Mouse (Mus musculus) heart, postnatal 14 days (tissue): Measurements from ENCODE around the gene Krtap10-10. TPM values are rescaled to one million over a fixed set of nuclear protein-coding genes. Genes with fewer than 3 reads are reported as not detected.
A peak's percentile ranks its signal among the peaks of the same experiment; 100 is the strongest.
"Not testable (repeated sequence)": the region's sequence is repeated elsewhere in the genome, so short reads cannot be mapped to it uniquely, and the experiment has no call there.

ENCODE experiments used
- DNase-seq, 2 experiments: peaks; one replicate each; pipeline ENCODE4 v3.0.0; 2021 to 2022
- intact Hi-C: fragments of 180-260 bp; cut with DNase I; formaldehyde crosslinking; loops from one replicate; pipeline ENCODE4 v1.15.1; 2025
- long read RNA-seq, 2 experiments: library from polyadenylated mRNA; stranded (forward); transcript quantifications; one replicate each; pipeline ENCODE4 v2.0.0; 2021
- total RNA-seq, 2 experiments: library from RNA; stranded (reverse); gene quantifications; 2 replicates each; pipeline ENCODE4 v1.2.3; 2021

Gene Krtap10-10
- not detected for total RNA-seq
- long read RNA-seq, experiment 1, result 0 reads
- long read RNA-seq, experiment 2, result 0 reads

DNA sequence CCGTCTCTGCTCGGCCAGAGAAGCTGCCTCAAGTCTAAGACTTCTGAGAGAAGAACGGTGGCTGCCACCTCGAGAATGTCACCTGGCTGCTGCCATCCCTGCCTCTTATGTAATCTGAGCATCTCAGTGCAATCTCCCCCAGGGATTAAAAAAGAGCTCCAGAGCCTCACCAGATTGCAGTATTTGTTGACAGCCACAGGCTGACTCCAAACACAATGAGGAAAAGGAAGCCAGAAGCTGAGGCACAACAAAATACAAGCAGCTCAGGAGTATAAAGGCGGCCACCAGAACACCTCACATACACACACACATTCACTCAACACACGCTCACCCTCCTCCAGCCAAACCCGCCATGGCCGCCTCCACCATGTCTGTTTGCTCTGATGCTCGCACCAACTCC is at the start of gene Krtap10-10:
Gene Krtap10-10 (plus strand): TSS at position 301 of the 400 bp plus-strand sequence.
- intact Hi-C loops, result no loop called here
- no peak for DNase-seq

- DNase-seq, result peak; percentile 17 to 56
- intact Hi-C loops, result not testable (repeated sequence)
These were observed 47.9 kb upstream of the Krtap10-10 start, which contains the start of gene Gm7137 for GRCm38 (mm10) chr10:77787876-77788275. Gene Gm7137, minus strand, starts transcription at chr10:77788200.

- no peak for DNase-seq
- intact Hi-C loops, result no loop called here
These were observed 47.1 kb upstream of the Krtap10-10 start for GRCm38 (mm10) chr10:77788621-77789020.

DNA sequence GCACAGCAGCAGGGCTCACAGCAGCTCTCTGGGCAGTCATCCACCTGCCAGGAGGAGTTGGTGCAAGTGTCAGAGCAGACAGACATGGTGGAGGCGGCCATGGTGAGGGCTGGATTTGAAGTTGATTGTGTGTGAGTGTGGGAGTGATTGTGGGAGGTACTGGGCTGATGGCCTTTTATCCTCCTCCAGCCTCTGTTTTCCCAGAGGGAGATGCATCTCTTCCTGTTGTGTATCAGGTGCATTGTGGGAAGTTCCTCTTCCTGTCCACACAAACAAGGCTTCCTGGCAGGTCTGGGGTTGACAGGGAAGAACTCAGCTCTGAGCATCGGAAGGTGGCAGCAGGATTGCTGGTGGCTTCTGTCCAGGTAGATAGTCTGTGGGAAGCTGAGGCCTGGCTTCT is 40.8 kb upstream of the Krtap10-10 start, which contains the start of gene Gm9639:
Gene Gm9639 (minus strand): TSS at position 101 of the 400 bp plus-strand sequence.
- intact Hi-C loops, result no loop called here
- no peak for DNase-seq

DNA sequence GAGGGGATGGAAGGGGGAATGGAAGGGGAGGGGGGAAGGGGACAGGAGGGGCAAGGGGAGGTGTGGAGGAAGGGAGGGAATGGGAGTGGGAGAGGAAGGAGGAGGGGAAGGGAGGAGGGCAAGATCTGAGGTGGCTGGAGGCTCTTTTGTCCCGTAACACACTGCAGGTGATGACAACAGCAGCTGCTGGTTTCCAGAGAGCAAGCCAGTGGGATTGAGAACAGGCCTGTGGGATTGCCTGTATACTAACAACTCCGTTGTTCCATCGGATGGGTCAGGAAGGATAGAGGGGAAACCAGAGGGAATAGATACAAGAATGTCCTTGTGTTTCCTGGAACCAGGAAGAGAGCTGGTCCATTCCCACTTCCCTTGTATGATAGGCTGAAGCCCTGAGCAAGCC is 38.1 kb upstream of the Krtap10-10 start:
- DNase-seq, result peak in 1 of 2 experiments; percentile 28
- intact Hi-C loops, result no loop called here

GRCm38 (mm10) chr10:77798164-77798920 is 37.4 kb upstream of the Krtap10-10 start:
- DNase-seq, result peak; percentile 17 to 37
- intact Hi-C loops, result not testable (repeated sequence)

- intact Hi-C loops, result no loop called here
- no peak for DNase-seq
These were observed 36.7 kb upstream of the Krtap10-10 start, which contains the start of gene Gm19668 for GRCm38 (mm10) chr10:77798921-77799508. Gene Gm19668, minus strand, starts transcription at chr10:77799133.

DNA sequence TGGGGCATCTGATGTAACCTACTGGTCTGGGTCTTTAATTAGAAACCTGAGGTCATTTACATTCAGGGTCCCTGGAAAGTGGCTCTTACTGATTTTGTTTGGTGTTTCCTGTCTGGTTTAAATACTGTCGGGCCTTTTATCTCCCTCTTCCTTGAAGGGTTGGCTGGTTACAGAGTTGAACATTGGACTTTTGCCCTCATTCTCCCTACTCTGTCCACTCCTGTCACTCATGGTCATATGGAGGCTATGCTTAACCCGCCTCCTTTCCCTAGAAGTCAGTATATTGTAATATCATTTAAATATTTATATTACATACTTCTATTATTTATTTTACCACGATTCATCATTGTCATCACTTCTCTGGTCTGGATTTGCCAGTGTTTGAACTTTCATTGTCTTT is 31.7 kb upstream of the Krtap10-10 start:
- intact Hi-C loops, result no loop called here
- no peak for DNase-seq

- no peak for DNase-seq
- intact Hi-C loops, result no loop called here
These were observed 24.0 kb upstream of the Krtap10-10 start, which contains the start of gene Gm9507 for GRCm38 (mm10) chr10:77811743-77812142. Gene Gm9507, minus strand, starts transcription at chr10:77811843.

GRCm38 (mm10) chr10:77814382-77814781 is 21.4 kb upstream of the Krtap10-10 start, which contains the start of gene Gm2696:
Gene Gm2696, plus strand, starts transcription at chr10:77814682.
- intact Hi-C loops, result no loop called here
- no peak for DNase-seq

- intact Hi-C loops, result loop anchor here (5.0 kb wide), 1 partner anchor 188 kb away; no protein-coding TSS in a partner anchor
- peak; percentile 18 to 35 for DNase-seq
These were observed 20.2 kb upstream of the Krtap10-10 start for GRCm38 (mm10) chr10:77815514-77815913.

GRCm38 (mm10) chr10:77818523-77818922 is 17.2 kb upstream of the Krtap10-10 start:
- DNase-seq, result no peak
- intact Hi-C loops, result loop anchor here (5.0 kb wide), 1 partner anchor 191 kb away; no protein-coding TSS in a partner anchor

DNA sequence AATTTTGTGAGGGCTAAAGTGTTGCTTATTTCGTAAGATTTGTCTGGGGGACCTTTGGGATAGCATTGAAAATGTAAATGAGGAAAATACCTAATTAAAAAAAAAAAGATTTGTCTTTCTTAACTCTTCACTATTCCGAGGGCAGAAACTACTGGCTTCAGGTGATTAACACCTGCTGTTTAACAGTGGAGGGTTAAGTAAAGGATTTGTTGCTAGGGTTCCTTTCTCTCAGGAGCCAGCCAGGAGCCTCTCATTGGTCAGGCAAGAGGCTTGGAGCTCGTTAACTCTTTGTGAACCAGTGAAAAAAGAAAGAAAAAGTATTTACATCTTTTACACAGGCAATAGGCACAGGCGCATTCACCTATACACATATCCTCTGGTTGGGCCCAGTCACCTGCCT is 16.5 kb upstream of the Krtap10-10 start:
- intact Hi-C loops, result loop anchor here (5.0 kb wide), 1 partner anchor 192 kb away; no protein-coding TSS in a partner anchor
- no peak for DNase-seq

GRCm38 (mm10) chr10:77826951-77827350 is 8.8 kb upstream of the Krtap10-10 start, which contains the start of gene Krtap10-4:
Gene Krtap10-4, minus strand, starts transcription at chr10:77827095.
- intact Hi-C loops, result no loop called here
- no peak for DNase-seq

DNA sequence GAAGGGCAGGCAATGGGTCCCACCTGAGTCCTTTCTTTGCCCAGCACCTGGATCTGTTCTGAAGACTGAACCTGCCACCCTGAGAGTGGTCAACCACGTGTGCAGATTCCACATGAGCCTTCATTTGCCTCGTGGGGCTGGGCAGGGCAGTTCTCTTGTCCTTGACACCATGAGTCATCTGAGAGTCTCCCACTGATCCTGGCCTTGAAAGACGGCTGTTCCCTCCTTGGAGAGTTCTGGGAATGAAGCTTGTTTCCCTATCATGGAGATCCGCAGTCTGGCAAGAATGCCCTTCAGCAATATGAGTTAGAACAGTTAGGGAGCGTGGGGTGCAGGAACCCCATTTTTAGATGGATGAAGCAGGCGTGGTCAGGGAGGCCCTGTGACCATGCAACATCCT is 3.3 kb downstream of the Krtap10-10 start:
- intact Hi-C loops, result no loop called here
- no peak for DNase-seq

- no peak for DNase-seq
- intact Hi-C loops, result no loop called here
These were observed 10.8 kb downstream of the Krtap10-10 start, which contains the start of gene Gm36176 for GRCm38 (mm10) chr10:77846503-77846902. Gene Gm36176, plus strand, starts transcription at chr10:77846803.

GRCm38 (mm10) chr10:77846961-77847360 is 11.2 kb downstream of the Krtap10-10 start:
- intact Hi-C loops, result no loop called here

GRCm38 (mm10) chr10:77847538-77847937 is 11.8 kb downstream of the Krtap10-10 start:
- DNase-seq, result no peak
- intact Hi-C loops, result no loop called here

More at GRCm38 (mm10) chr10:77846961-77847360, 11.2 kb downstream of the Krtap10-10 start:
- DNase-seq, result no peak

- DNase-seq, result no peak
- intact Hi-C loops, result no loop called here
These were observed 16.8 kb downstream of the Krtap10-10 start, which contains the start of gene Gm10318 for GRCm38 (mm10) chr10:77852559-77852958. Gene Gm10318, plus strand, starts transcription at chr10:77852859.

DNA sequence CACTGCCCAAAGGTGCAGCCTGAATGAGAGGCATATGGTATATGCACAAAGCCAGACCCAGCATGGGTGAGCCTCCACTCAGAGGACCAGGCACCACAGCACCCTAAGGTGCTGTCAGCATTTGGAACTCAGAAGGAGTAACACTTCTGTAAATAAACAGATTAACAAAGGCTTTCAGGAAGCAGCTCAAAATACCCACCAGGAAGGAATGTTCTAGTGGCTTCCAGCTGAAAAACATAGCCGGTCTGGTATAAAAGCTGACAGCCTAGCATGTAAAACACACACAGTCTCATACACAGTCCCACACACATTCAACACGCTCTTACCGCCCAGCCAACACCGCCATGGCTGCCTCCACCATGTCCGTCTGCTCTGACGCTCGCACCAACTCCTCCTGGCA is 25.9 kb downstream of the Krtap10-10 start, which contains the start of gene Gm3285:
Gene Gm3285 (plus strand): TSS at position 301 of the 400 bp plus-strand sequence.
- no peak for DNase-seq
- intact Hi-C loops, result no loop called here
